Mouse (Mus musculus) gonadal fat pad, adult 2 months (tissue): ENCODE data around the gene Ppp2r2d. TPM values are rescaled to one million over a fixed set of nuclear protein-coding genes. Genes with fewer than 3 reads are reported as not detected.

Experiments
- DNase-seq: peaks from one replicate; pipeline ENCODE4 v3.0.0-alpha.2; 2012; ENCODE audit warnings: low read depth
- polyA plus RNA-seq: library from polyadenylated mRNA; depleted of rRNA; stranded (reverse); fragments of >200 nt; gene quantifications from 2 replicates; pipeline ENCODE4 v1.2.3, GENCODE M21; 2012

Gene Ppp2r2d
- polyA plus RNA-seq, 1 experiment, result 30.1 TPM

- no peak for DNase-seq
Observed at GRCm38 (mm10) chr7:138863950-138864572, 18.2 kb downstream of the Ppp2r2d start.

GRCm38 (mm10) chr7:138864776-138865175, 18.9 kb downstream of the Ppp2r2d start:
- no peak for DNase-seq

GRCm38 (mm10) chr7:138867286-138867685, 21.4 kb downstream of the Ppp2r2d start:
- no peak for DNase-seq

- no peak for DNase-seq
Observed at GRCm38 (mm10) chr7:138868316-138868715, 22.4 kb downstream of the Ppp2r2d start.

GRCm38 (mm10) chr7:138872956-138873355, 27.1 kb downstream of the Ppp2r2d start:
- DNase-seq, result no peak

GRCm38 (mm10) chr7:138875031-138875430, 29.2 kb downstream of the Ppp2r2d start:
- no peak for DNase-seq

GRCm38 (mm10) chr7:138883724-138884123, 37.8 kb downstream of the Ppp2r2d start:
- no peak for DNase-seq

GRCm38 (mm10) chr7:138885365-138886289, 39.7 kb downstream of the Ppp2r2d start:
- DNase-seq, result no peak

GRCm38 (mm10) chr7:138898122-138898521, 52.2 kb downstream of the Ppp2r2d start:
- DNase-seq, result no peak

- DNase-seq, result no peak
Observed at GRCm38 (mm10) chr7:138898743-138899142, 52.9 kb downstream of the Ppp2r2d start.

- DNase-seq, result no peak
Observed at GRCm38 (mm10) chr7:138903886-138904435, 58.1 kb downstream of the Ppp2r2d start.

GRCm38 (mm10) chr7:138906441-138906840, 60.6 kb downstream of the Ppp2r2d start:
- DNase-seq, result no peak

- no peak for DNase-seq
Observed at GRCm38 (mm10) chr7:138907043-138907442, 61.2 kb downstream of the Ppp2r2d start.

GRCm38 (mm10) chr7:138907976-138908375, 62.1 kb downstream of the Ppp2r2d start:
- DNase-seq, result no peak

- DNase-seq, result no peak
Observed at GRCm38 (mm10) chr7:138908768-138909276, 62.9 kb downstream of the Ppp2r2d start.

- DNase-seq, result no peak
Observed at GRCm38 (mm10) chr7:138909277-138910192, 63.7 kb downstream of the Ppp2r2d start, which contains the start of gene Bnip3. Gene Bnip3 (minus strand): TSS chr7:138909519.

- DNase-seq, result no peak
Observed at GRCm38 (mm10) chr7:138910193-138910562, 64.3 kb downstream of the Ppp2r2d start.

GRCm38 (mm10) chr7:138913616-138914015, 67.7 kb downstream of the Ppp2r2d start:
- DNase-seq, result no peak

- peak; percentile 46 for DNase-seq
Observed at GRCm38 (mm10) chr7:138919156-138919944, 73.5 kb downstream of the Ppp2r2d start.

GRCm38 (mm10) chr7:138921611-138922010, 75.7 kb downstream of the Ppp2r2d start:
- DNase-seq, result no peak
